Mouse (Mus musculus) brain, embryonic 14.5 days (tissue): ENCODE results near the gene Dock4.

Source experiments
- CTCF ChIP-seq: fragments of 200-500 bp; IDR thresholded peaks from 2 replicates; pipeline ENCODE4 v1.5.1; 2012; ENCODE audit warnings: inconsistent platforms, mild to moderate bottlenecking, moderate library complexity, borderline replicate concordance; ENCODE audit not compliant: insufficient read depth, insufficient read length; ENCODE audit errors: extremely low read depth
- POLR2A ChIP-seq: fragments of 200-500 bp; IDR thresholded peaks from 2 replicates; pipeline ENCODE4 v1.6.1; 2012; ENCODE audit warnings: mild to moderate bottlenecking, inconsistent platforms, borderline replicate concordance; ENCODE audit not compliant: poor library complexity, insufficient read depth, insufficient read length, severe bottlenecking; ENCODE audit errors: extremely low read depth

DNA sequence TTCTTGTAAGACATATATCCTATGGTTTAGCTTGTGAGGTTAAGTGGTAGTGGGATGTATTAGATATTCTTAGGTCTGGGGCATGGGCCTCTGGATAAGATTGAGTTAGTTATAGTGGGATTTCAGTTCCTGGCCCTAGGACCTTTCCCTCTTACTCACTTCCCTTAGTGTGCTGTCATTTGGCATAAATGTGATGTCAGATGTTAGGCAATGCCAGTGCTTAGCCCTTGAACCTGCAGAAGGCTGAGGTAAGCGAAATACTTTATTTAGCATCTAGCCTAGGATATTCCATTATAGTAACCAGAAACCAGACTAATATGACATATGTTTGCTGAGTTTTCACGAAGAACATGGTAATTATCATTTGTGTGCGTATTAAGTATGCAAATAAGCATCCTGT, 105.6 kb downstream of the Dock4 start:
- no peak for TF ChIP-seq CTCF
- TF ChIP-seq POLR2A, result no peak
